Mouse (Mus musculus): ENCODE data around the gene Rnf19b. TPM values are rescaled to one million over a fixed set of nuclear protein-coding genes. Genes with fewer than 3 reads are reported as not detected.

Rnf19b gene
- polyA plus RNA-seq, 1 experiment from 2014 or later, result 7.1 TPM

DNA sequence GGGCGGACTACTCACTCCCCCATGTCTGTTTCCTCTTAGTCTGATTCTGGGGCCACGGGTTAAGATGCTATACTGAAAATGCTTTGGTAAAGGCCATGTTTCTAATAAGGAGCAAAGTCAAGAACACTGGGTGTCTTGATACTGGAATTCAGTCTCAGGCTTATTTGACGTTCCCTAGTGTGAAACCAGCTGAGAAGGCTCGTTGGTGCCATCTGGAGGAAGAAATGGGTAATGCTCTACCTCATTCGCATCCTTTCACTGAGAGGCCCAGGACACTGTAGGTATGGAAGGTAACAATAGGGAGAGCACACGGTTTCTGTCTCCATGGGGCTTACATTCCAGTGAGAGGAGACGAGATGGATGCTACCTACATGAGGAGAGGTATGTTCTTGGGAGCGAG lies 28.0 kb downstream of the Rnf19b start:
- no peak for ATAC-seq (replicated peaks; ENCODE audit: low FRiP score)
- no peaks in the 10 kb centered on the region for H3K27me3 ChIP-seq
- H3K36me3 ChIP-seq, result peaks cover 29% of the 10 kb centered on the region
- 27% methylated on average over 8 of the region's 8 CpGs for WGBS
- no peaks in the 10 kb centered on the region for H3K9me3 ChIP-seq (replicated peaks)
- H3K4me1 ChIP-seq, result peaks cover 3% of the 10 kb centered on the region; the same call in 1 of the 2 replicates
- H3K4me3 ChIP-seq (replicated peaks), result no peak overlapping the region
- H3K27ac ChIP-seq, result no peak overlapping the region
- no peak overlapping the region for H3K9ac ChIP-seq
- H3K4me2 ChIP-seq, result no peak overlapping the region

DNA sequence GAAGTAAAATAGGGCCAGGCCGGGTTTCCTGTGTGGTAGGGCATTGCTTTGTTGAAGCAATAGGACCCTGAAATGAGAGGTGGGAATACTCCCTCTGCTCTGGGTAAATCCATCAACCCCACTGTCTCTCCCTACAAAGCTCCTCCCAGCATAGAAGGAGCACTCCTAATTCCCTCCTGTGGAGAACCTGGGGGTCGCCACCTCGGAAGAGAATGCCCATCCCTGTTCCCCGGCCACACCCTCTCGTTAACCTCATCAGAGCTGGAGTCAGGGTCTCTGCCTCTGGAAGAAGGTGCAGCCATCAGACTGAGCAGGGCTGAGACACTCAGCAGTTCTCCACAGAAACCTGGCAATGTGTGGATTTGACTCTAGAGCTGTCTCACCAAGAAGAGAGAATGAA lies 29.8 kb downstream of the Rnf19b start:
- Histone ChIP-seq H3K4me2 (no peak overlapping the region), H3K27me3 (no peaks in the 10 kb centered on the region), H3K4me1 (no peaks in the 10 kb centered on the region), H3K27ac (no peak overlapping the region), H3K4me3 (replicated peaks) (no peak overlapping the region), H3K9ac (no peak overlapping the region), H3K9me3 (replicated peaks) (no peaks in the 10 kb centered on the region), H3K36me3 (peaks cover 26% of the 10 kb centered on the region)
- WGBS, result 47% methylated on average over 5 of the region's 5 CpGs
- no peak for ATAC-seq (replicated peaks; ENCODE audit: low FRiP score)

DNA sequence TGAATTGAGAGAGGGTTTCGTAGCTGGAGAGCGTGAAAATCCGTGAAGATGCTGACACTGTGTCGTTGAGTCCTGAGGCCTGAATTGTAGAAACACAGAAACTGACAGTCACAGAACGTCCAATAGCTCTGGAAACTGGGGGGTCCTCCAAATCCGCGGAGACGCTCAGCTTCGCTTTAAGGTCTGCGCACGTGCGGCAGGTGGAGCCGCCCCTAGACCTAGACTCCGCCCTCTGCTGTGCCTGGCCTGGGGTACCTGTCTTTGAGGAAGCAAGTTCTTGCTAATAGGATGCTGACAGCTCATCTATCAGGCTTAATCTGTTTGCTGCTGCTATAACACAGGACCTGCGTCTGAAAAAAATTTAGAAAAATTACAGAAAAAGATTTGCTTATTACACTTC lies 37.2 kb downstream of the Rnf19b start:
- Histone ChIP-seq H3K9ac (no peak overlapping the region), H3K27ac (no peak overlapping the region), H3K4me1 (no peaks in the 10 kb centered on the region), H3K36me3 (no peaks in the 10 kb centered on the region), H3K9me3 (replicated peaks) (no peaks in the 10 kb centered on the region; the same call in 1 of the 2 replicates), H3K4me3 (replicated peaks) (no peak overlapping the region), H3K4me2 (0 out of 2 replicates have a peak overlapping the region, but pooled peaks have one; percentile 12), H3K27me3 (peaks cover 8% of the 10 kb centered on the region; the same call in 1 of the 2 replicates)
- ATAC-seq (replicated peaks; ENCODE audit: low FRiP score), result no peak
- 38% methylated on average over 15 of the region's 15 CpGs for WGBS

DNA sequence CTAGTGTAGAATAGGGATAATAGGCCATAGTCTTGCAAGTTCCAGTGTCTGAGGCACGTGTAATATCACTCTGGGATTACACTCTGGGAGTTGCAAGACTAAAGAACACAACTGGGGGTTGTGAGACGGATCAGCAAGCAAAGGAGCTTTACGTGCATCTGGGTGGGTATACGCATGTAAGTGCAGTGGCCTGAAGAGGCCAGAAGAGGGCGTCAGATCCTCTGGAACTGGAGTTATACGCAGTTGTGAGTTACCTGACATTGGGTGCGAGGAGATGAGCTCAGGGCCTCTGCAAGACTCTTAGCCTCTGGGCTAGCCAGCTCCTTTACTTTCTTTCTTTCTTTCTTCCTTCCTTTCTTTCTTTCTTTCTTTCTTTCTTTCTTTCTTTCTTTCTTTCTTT lies 38.9 kb downstream of the Rnf19b start:
- Histone ChIP-seq H3K27me3 (peaks cover 8% of the 10 kb centered on the region; the same call in 1 of the 2 replicates), H3K4me3 (replicated peaks) (no peak overlapping the region), H3K27ac (no peak overlapping the region), H3K36me3 (no peaks in the 10 kb centered on the region), H3K4me1 (no peaks in the 10 kb centered on the region), H3K9me3 (replicated peaks) (no peaks in the 10 kb centered on the region; the same call in 1 of the 2 replicates), H3K4me2 (no peak overlapping the region), H3K9ac (no peak overlapping the region)
- ATAC-seq (replicated peaks; ENCODE audit: low FRiP score), result no peak
- WGBS, result 77% methylated on average over 7 of the region's 7 CpGs

DNA sequence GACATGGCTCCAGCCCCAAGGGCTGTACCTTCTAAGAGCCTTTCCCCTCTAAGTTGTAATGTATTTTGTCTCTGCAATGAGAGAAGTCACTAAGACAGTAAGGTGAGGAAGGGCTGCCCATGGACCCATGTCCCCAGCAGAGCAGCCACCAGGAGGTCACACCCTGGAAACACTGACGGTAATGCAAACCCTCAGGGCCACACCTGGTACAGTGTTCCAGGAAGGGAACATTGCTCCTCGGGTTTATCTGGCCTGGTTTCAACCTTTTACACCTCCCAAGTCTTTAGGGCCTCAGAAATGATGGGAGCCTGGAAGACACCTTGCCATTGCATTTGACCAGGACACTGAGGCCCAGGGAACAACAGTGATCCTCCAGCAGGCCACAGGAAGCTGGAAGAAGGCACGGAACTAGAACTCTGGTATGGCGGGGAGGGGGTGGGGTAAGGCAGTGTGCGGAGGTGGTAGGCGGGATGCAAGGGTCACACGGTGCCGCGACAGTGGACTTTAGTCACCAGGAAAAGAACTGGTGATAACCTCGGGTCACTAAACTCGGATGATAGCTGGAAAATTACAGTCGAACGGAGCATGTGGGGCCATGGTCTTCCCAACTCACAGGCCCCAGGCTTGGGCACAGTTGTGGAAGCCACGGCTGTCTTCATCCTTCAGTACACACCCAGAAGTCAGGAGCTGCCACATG lies 44.2 kb downstream of the Rnf19b start:
- H3K27ac ChIP-seq, result no peak overlapping the region
- peaks cover 18% of the 10 kb centered on the region for H3K4me1 ChIP-seq
- no peaks in the 10 kb centered on the region for H3K9me3 ChIP-seq (replicated peaks)
- H3K4me3 ChIP-seq (replicated peaks), result no peak overlapping the region
- H3K9ac ChIP-seq, result no peak overlapping the region
- 80% methylated on average over 14 of the region's 14 CpGs for WGBS
- ATAC-seq (replicated peaks; ENCODE audit: low FRiP score), result no peak
- H3K36me3 ChIP-seq, result no peaks in the 10 kb centered on the region
- H3K4me2 ChIP-seq, result no peak overlapping the region
- peaks cover 38% of the 10 kb centered on the region for H3K27me3 ChIP-seq

DNA sequence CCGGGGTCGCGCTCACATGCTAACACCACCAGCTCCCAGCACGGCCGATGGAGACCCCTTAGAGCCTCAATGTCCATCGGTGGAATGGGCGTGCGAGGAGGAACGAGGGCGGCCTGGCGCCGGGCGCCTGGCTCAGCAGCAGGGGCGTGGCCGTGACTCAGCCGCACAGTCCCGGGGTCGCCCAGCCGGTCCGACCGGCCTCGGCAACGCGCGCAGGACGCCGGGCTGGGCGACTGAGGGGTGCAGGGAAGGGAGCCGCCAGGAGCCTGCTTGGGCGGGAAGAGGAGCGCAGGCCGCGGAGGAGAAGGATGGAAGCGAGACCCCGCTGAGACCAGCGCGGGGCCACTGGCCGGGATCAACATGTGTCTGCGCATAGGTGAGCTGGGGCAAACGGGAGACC lies 47.3 kb downstream of the Rnf19b start, which contains the start of gene Tmem54:
TSS of gene Tmem54 (plus strand) at position 193 of the 400 bp plus-strand sequence.
- WGBS, result 2% methylated on average over 40 of the region's 40 CpGs
- Histone ChIP-seq H3K9ac (peak within 1 kb of the TSS; percentile 37), H3K27ac (no peak within 1 kb of the TSS), H3K4me3 (replicated peaks) (peak within 1 kb of the TSS; percentile 35), H3K4me1 (peaks cover 35% of the 10 kb centered on the region), H3K36me3 (no peaks in the 10 kb centered on the region), H3K9me3 (replicated peaks) (no peaks in the 10 kb centered on the region), H3K4me2 (peak within 1 kb of the TSS; percentile 64), H3K27me3 (peaks cover 38% of the 10 kb centered on the region)
- ATAC-seq (replicated peaks; ENCODE audit: low FRiP score), result peak; percentile 63

DNA sequence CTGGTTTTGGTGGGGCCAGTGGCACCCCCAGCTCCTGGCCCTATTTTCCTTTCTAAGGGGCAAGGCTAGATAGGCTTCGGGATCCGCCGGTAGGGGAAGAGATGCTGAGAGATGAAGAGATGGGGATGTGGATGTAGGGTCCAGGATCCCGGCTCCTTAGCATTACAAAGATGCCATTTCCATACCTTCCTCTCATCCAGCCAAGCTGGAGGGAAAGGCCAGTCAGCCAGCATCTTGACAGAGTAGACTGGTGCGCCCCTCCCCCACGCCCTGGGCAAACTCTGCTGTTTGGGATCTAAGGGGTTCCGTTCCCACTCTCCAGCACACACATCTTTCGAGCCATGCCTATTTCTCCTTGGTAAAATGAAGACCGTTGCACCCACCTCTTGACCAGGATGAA lies 48.0 kb downstream of the Rnf19b start:
- peak overlapping the region; percentile 35 for H3K4me3 ChIP-seq (replicated peaks)
- no peak overlapping the region for H3K27ac ChIP-seq
- peak overlapping the region; percentile 37; the same call in 1 of the 2 replicates for H3K9ac ChIP-seq
- H3K27me3 ChIP-seq, result peaks cover 38% of the 10 kb centered on the region
- peak overlapping the region; percentile 64 for H3K4me2 ChIP-seq
- WGBS, result 23% methylated on average over 9 of the region's 9 CpGs
- no peaks in the 10 kb centered on the region for H3K36me3 ChIP-seq
- no peak for ATAC-seq (replicated peaks; ENCODE audit: low FRiP score)
- H3K4me1 ChIP-seq, result peaks cover 42% of the 10 kb centered on the region
- no peaks in the 10 kb centered on the region for H3K9me3 ChIP-seq (replicated peaks)

DNA sequence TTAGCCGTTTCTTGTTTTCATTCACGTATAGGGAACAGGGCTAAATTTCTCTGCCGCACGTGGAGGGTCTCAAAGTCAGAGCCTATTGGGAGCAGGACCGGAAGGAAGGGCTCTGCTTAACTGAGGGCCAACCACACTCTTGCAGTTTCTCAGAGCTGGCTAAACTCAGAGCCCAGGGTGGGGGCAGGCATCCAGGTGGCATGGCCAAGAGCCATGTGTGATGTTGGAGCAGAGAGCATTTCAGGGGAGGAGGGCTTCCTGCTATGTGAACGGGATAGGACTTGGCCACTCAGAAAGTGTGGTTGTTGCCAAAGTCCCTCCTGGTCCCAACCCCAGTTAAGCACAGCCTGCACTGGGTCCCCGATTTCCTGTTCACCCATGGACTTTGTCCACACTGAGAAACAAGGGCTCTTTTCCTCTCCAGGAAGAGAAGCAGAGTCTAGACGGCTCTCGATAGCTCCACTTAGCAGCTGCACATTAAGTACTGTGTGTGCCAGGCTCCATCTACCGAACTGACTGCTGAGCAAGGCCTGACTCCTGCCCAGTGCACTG lies 49.4 kb downstream of the Rnf19b start:
- Histone ChIP-seq H3K4me3 (replicated peaks) (no peak overlapping the region), H3K4me1 (peaks cover 55% of the 10 kb centered on the region), H3K36me3 (no peaks in the 10 kb centered on the region), H3K4me2 (no peak overlapping the region), H3K27me3 (peaks cover 38% of the 10 kb centered on the region), H3K9ac (no peak overlapping the region), H3K27ac (no peak overlapping the region), H3K9me3 (replicated peaks) (no peaks in the 10 kb centered on the region)
- 73% methylated on average over 10 of the region's 10 CpGs for WGBS
- no peak for ATAC-seq (replicated peaks; ENCODE audit: low FRiP score)

DNA sequence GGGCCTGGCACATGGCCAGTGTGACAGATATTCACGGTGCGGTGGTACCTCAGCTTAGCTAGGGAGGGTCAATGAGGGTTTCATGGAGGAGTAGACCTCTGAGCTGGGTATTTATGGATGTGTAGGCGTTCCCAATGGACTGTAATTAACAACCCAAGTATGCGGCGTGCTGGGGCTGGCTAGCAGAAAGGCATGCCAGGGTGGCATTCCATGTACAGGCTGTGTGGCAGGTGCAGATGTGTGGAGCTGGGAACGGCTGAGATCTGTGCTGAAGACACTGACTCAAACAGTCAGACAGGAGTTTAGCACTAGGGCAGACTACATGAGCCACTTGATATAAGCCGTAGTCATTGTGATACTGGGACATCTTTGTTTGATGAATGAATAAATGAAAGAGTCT lies 50.6 kb downstream of the Rnf19b start:
- no peaks in the 10 kb centered on the region for H3K36me3 ChIP-seq
- H3K27ac ChIP-seq, result 0 out of 2 replicates have a peak overlapping the region, but pooled peaks have one; percentile 33
- H3K27me3 ChIP-seq, result peaks cover 31% of the 10 kb centered on the region
- H3K4me1 ChIP-seq, result peaks cover 67% of the 10 kb centered on the region
- no peak for ATAC-seq (replicated peaks; ENCODE audit: low FRiP score)
- WGBS, result 49% methylated on average over 7 of the region's 7 CpGs
- H3K9me3 ChIP-seq (replicated peaks), result no peaks in the 10 kb centered on the region
- H3K9ac ChIP-seq, result no peak overlapping the region
- no peak overlapping the region for H3K4me2 ChIP-seq
- no peak overlapping the region for H3K4me3 ChIP-seq (replicated peaks)

DNA sequence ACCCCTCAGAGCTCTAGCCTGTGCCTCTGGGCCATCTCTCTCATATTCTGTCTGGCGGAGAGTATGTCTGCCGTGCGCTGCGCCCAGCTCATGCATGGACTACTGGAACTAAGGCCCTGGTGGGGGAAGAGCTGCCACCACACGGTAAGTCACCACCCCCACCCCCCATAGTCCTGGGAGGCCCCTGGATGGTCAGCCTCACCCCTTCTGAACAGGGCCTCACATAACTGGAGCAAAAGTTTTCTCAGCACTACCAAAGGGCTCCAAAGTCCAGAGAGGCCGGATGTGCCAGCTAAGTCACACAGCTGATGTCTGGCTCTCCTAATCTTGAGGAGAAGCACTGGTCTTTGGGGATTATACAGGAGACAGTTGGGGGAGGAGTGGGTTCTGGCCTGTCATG lies 52.7 kb downstream of the Rnf19b start:
- no peaks in the 10 kb centered on the region for H3K36me3 ChIP-seq
- no peak overlapping the region for H3K9ac ChIP-seq
- no peak overlapping the region for H3K4me3 ChIP-seq (replicated peaks)
- no peak overlapping the region for H3K4me2 ChIP-seq
- H3K4me1 ChIP-seq, result peaks cover 69% of the 10 kb centered on the region
- WGBS, result 83% methylated on average over 6 of the region's 6 CpGs
- peaks cover 26% of the 10 kb centered on the region for H3K27me3 ChIP-seq
- no peak overlapping the region for H3K27ac ChIP-seq
- no peaks in the 10 kb centered on the region for H3K9me3 ChIP-seq (replicated peaks)
- no peak for ATAC-seq (replicated peaks; ENCODE audit: low FRiP score)

DNA sequence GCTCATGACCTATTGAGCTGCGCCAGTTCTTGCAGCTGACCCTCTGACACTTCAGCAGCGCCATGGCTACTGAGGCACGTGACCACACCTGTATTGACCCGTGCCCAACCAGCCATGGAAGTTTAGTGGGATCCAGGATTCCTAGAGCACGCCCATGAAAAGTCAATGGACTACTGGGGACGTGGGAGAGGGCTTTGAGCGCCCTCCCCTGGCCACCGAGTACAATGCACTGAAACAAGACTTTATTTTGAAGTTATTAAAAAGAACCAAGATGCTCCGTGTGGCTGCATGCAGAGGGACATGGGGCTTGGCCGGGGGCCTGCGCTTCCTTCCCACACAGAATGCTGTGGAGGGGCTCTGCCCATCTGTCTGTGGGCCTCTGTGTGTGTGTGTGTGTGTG lies 53.3 kb downstream of the Rnf19b start:
- H3K27ac ChIP-seq, result no peak overlapping the region
- no peak overlapping the region for H3K4me3 ChIP-seq (replicated peaks)
- H3K4me2 ChIP-seq, result no peak overlapping the region
- no peak overlapping the region for H3K9ac ChIP-seq
- ATAC-seq (replicated peaks; ENCODE audit: low FRiP score), result no peak
- 44% methylated on average over 11 of the region's 11 CpGs for WGBS
- H3K36me3 ChIP-seq, result no peaks in the 10 kb centered on the region
- peaks cover 64% of the 10 kb centered on the region for H3K4me1 ChIP-seq
- no peaks in the 10 kb centered on the region for H3K9me3 ChIP-seq (replicated peaks)
- H3K27me3 ChIP-seq, result peaks cover 24% of the 10 kb centered on the region

DNA sequence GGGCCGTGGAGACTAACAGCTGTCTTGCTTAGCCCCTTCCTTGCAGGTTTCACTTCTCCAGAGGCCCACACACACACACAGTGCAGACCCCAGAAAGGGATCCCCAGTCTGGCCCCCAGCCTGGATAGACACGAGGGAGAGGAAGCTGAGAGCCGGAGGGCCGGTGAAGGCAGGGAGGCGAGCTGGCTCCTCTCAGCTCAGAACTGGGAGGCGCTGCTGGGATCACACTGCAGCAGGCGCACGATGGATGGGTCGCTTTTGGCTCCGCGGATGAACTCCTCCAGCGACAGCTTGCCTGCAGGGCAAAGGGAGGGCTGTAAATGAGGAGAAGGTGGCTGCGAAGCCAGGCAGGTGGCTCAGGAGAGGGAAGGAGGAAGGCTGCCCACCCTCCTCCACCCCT lies 54.2 kb downstream of the Rnf19b start:
- H3K4me3 ChIP-seq (replicated peaks), result no peak overlapping the region
- no peaks in the 10 kb centered on the region for H3K36me3 ChIP-seq
- peaks cover 19% of the 10 kb centered on the region for H3K27me3 ChIP-seq
- H3K27ac ChIP-seq, result no peak overlapping the region
- H3K9ac ChIP-seq, result no peak overlapping the region
- H3K4me1 ChIP-seq, result peaks cover 60% of the 10 kb centered on the region
- 17% methylated on average over 12 of the region's 13 CpGs for WGBS
- H3K4me2 ChIP-seq, result peak overlapping the region; percentile 35
- H3K9me3 ChIP-seq (replicated peaks), result no peaks in the 10 kb centered on the region
- ATAC-seq (replicated peaks; ENCODE audit: low FRiP score), result no peak; the same call in 1 of the 2 replicates

Measured in kidney, embryonic 15.5 days (tissue).